Mouse (Mus musculus) stomach, embryonic 16.5 days (tissue): ENCODE measurements around the gene Dock1. TPM values are rescaled to one million over a fixed set of nuclear protein-coding genes. Genes with fewer than 3 reads are reported as not detected.

Experiments used
- ATAC-seq: fragments of 200-750 bp; cut with Nextera tagmentation; 2 replicates; pipeline ENCODE4 v1.8.0; 2017; ENCODE audit warnings: moderate number of reproducible peaks, moderate TSS enrichment; ENCODE audit not compliant: insufficient read depth, low FRiP score
- H3K27ac ChIP-seq: fragments of 300-500 bp; sonication (generic); 2 replicates; pipeline ENCODE4 v1.5.1; 2014; ENCODE audit warnings: low read length
- H3K27me3 ChIP-seq: fragments of 300-500 bp; sonication (generic); 2 replicates; pipeline ENCODE4 v1.6.1; 2014; ENCODE audit warnings: low read length, control low read depth, mixed read lengths; ENCODE audit not compliant: control insufficient read depth, insufficient read depth
- H3K36me3 ChIP-seq: fragments of 300-500 bp; sonication (generic); 2 replicates; pipeline ENCODE4 v1.6.1; 2014; ENCODE audit warnings: low read length; ENCODE audit not compliant: control insufficient read depth, insufficient read depth
- H3K4me1 ChIP-seq: fragments of 300-500 bp; sonication (generic); 2 replicates; pipeline ENCODE4 v1.6.1; 2014; ENCODE audit warnings: low read length, control low read depth, mixed read lengths; ENCODE audit not compliant: control insufficient read depth, insufficient read depth
- H3K4me2 ChIP-seq: fragments of 300-500 bp; sonication (generic); 2 replicates; pipeline ENCODE4 v1.6.1; 2014; ENCODE audit warnings: low read depth, low read length, mixed read lengths
- H3K4me3 ChIP-seq: fragments of 300-500 bp; sonication (generic); replicated peaks from 2 replicates; pipeline ENCODE4 v1.5.1; 2014; ENCODE audit warnings: mild to moderate bottlenecking, low read length
- H3K9ac ChIP-seq: fragments of 300-500 bp; sonication (generic); 2 replicates; pipeline ENCODE4 v1.6.1; 2014; ENCODE audit warnings: low read length
- H3K9me3 ChIP-seq: fragments of 300-500 bp; sonication (generic); replicated peaks from 2 replicates; pipeline ENCODE4 v1.6.1; 2016; ENCODE audit warnings: low read length, control low read depth; ENCODE audit not compliant: control insufficient read depth
- WGBS: fragments of 180-500 bp; shearing (Covaris S2); extraction: QIAGEN DNeasy Blood & Tissue Kit; methylation state at CpG from one replicate; pipeline ENCODE4 v1.1.7; 2014; 5-methylcytosine and 5-hydroxymethylcytosine counted together
- polyA plus RNA-seq: library from polyadenylated mRNA; unstranded; fragments of >200 nt; fragmentation: Nextera tagmentation; extraction: Ambion mirVana; gene quantifications from 2 replicates; pipeline ENCODE4 v1.2.1, GENCODE M21; 2015

The Dock1 gene
- polyA plus RNA-seq, 1 experiment from 2014 or later, result 31.3 TPM

GRCm38 (mm10) chr7:134779761-134780160, 109.3 kb downstream of the Dock1 start:
- no peak overlapping the region for H3K27ac ChIP-seq
- WGBS, result 93% methylated on average over 3 of the region's 3 CpGs
- no peaks in the 10 kb centered on the region for H3K4me1 ChIP-seq
- H3K27me3 ChIP-seq, result no peaks in the 10 kb centered on the region
- ATAC-seq, result no peak
- peaks cover 13% of the 10 kb centered on the region for H3K36me3 ChIP-seq
- no peaks in the 10 kb centered on the region for H3K9me3 ChIP-seq
- H3K9ac ChIP-seq, result no peak overlapping the region
- no peak overlapping the region for H3K4me2 ChIP-seq
- no peak overlapping the region for H3K4me3 ChIP-seq

GRCm38 (mm10) chr7:134787110-134787509, 116.7 kb downstream of the Dock1 start:
- no peak overlapping the region for H3K9ac ChIP-seq
- no peak for ATAC-seq
- H3K4me1 ChIP-seq, result no peaks in the 10 kb centered on the region
- no peak overlapping the region for H3K4me2 ChIP-seq
- H3K9me3 ChIP-seq, result no peaks in the 10 kb centered on the region
- no peak overlapping the region for H3K4me3 ChIP-seq
- H3K27me3 ChIP-seq, result no peaks in the 10 kb centered on the region
- peaks cover 6% of the 10 kb centered on the region; the same call in 1 of the 2 replicates for H3K36me3 ChIP-seq
- 79% methylated on average over 4 of the region's 4 CpGs for WGBS
- H3K27ac ChIP-seq, result no peak overlapping the region

GRCm38 (mm10) chr7:134794889-134795288, 124.4 kb downstream of the Dock1 start:
- Histone ChIP-seq H3K9ac (no peak overlapping the region), H3K4me2 (no peak overlapping the region), H3K27ac (no peak overlapping the region), H3K4me1 (no peaks in the 10 kb centered on the region), H3K4me3 (no peak overlapping the region), H3K36me3 (0 out of 2 replicates have a peak, but pooled peaks cover 3% of the 10 kb centered on the region), H3K9me3 (no peaks in the 10 kb centered on the region), H3K27me3 (no peaks in the 10 kb centered on the region)
- WGBS, result 90% methylated on average over 3 of the region's 3 CpGs
- no peak for ATAC-seq

- ATAC-seq, result no peak
- Histone ChIP-seq H3K9ac (no peak overlapping the region), H3K36me3 (peaks cover 10% of the 10 kb centered on the region; the same call in 1 of the 2 replicates), H3K4me1 (no peaks in the 10 kb centered on the region), H3K27me3 (no peaks in the 10 kb centered on the region), H3K4me3 (no peak overlapping the region), H3K9me3 (no peaks in the 10 kb centered on the region), H3K4me2 (no peak overlapping the region), H3K27ac (no peak overlapping the region)
- 74% methylated on average over 4 of the region's 4 CpGs for WGBS
Observed at GRCm38 (mm10) chr7:134800079-134800478, 129.6 kb downstream of the Dock1 start.

GRCm38 (mm10) chr7:134804422-134804821, 134.0 kb downstream of the Dock1 start:
- no peak overlapping the region for H3K9ac ChIP-seq
- no peak overlapping the region for H3K4me3 ChIP-seq
- H3K36me3 ChIP-seq, result peaks cover 10% of the 10 kb centered on the region; the same call in 1 of the 2 replicates
- no peak overlapping the region for H3K4me2 ChIP-seq
- H3K27ac ChIP-seq, result no peak overlapping the region
- no peaks in the 10 kb centered on the region for H3K27me3 ChIP-seq
- ATAC-seq, result no peak
- H3K9me3 ChIP-seq, result no peaks in the 10 kb centered on the region
- no peaks in the 10 kb centered on the region for H3K4me1 ChIP-seq
- WGBS, result 87% methylated on average over 4 of the region's 4 CpGs

DNA sequence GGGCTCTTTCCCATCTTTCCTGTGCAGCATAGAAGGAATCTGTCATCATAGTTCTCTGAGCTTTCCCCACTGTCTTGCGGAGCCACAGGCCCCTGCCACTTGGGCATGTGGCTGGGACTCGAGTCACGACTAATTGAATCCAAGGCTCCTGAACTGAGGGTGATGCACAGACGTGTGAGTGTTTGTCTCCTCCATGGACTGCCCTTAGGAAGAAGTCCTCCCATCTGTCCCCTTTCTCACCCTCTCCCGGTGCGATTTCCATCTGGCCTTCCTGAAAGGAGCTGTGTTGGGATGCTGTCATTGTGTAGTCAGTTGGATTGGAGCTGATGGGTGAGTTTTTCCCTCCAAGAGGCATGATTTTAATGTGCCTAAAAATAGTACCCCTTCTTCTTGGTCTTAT, 136.3 kb downstream of the Dock1 start:
- no peak for ATAC-seq
- Histone ChIP-seq H3K9ac (no peak overlapping the region), H3K27me3 (no peaks in the 10 kb centered on the region), H3K36me3 (peaks cover 10% of the 10 kb centered on the region; the same call in 1 of the 2 replicates), H3K4me1 (no peaks in the 10 kb centered on the region), H3K4me3 (no peak overlapping the region), H3K27ac (no peak overlapping the region), H3K9me3 (no peaks in the 10 kb centered on the region), H3K4me2 (no peak overlapping the region)
- 85% methylated on average over 6 of the region's 6 CpGs for WGBS

GRCm38 (mm10) chr7:134808406-134808805, 138.0 kb downstream of the Dock1 start:
- 96% methylated on average over 2 of the region's 2 CpGs for WGBS

DNA sequence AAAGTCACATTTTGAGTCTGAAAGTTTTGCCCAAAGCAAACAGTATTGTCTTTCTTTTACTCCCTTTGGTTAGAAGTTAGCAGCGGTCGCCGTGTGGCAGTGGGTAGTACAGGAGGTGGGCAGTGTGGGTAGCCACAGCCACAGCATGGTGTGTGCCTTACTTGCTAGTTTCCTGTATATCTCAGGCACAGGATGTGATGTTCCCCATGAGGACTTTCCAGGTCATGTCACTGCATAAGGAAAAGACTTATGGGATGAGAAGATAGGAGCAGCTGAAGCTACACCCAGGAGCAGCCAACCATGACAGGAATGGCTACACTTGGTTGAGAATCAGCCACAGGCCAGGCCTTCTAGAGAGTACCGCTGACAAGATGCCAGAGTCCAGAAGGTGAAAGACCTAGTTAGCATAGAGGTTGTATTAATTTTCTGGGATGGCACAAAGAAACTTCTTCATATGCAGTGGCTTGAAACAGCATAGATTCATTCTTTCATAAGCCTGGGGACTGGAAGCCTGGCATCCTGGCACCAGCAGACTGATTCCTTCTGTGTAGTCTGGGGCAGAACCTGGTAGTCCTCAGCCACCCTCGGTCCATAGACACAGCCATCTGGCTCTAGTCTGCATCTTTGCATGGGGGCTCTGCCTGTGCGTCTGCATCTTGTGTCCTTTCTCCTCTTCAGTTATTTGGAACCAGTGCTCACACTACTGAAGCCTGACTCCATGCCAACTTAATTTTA, 139.0 kb downstream of the Dock1 start:
- no peak for ATAC-seq
- H3K36me3 ChIP-seq, result peaks cover 3% of the 10 kb centered on the region; the same call in 1 of the 2 replicates

More at GRCm38 (mm10) chr7:134808406-134808805, 138.0 kb downstream of the Dock1 start:
- H3K4me3 ChIP-seq, result no peak overlapping the region
- H3K27ac ChIP-seq, result no peak overlapping the region
- H3K9ac ChIP-seq, result no peak overlapping the region
- H3K4me1 ChIP-seq, result no peaks in the 10 kb centered on the region
- no peak for ATAC-seq
- H3K36me3 ChIP-seq, result peaks cover 6% of the 10 kb centered on the region; the same call in 1 of the 2 replicates
- no peaks in the 10 kb centered on the region for H3K27me3 ChIP-seq
- H3K9me3 ChIP-seq, result no peaks in the 10 kb centered on the region
- H3K4me2 ChIP-seq, result no peak overlapping the region

DNA sequence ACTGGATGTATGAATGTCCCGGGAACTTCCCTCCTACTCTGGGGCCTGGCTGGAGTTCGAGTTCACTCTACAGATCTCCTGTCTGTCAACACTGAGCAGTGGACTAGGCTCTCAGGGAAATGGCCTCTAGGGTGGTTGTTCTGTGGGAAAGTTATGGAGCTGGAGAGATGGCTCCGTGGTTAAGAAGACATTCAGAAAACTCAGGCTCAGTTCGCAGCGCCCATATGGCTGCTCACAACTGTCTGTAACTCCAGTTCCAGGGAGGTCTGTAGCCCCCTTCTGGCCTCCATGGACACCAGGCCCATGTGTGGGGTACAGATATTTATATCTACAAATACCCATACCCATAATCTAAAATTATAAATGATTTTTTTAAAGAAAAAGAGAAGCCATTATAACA, 148.0 kb downstream of the Dock1 start:
- H3K4me1 ChIP-seq, result no peaks in the 10 kb centered on the region
- no peak overlapping the region for H3K9ac ChIP-seq
- H3K9me3 ChIP-seq, result no peaks in the 10 kb centered on the region
- no peak for ATAC-seq
- no peaks in the 10 kb centered on the region for H3K27me3 ChIP-seq
- no peak overlapping the region for H3K4me3 ChIP-seq
- no peak overlapping the region for H3K27ac ChIP-seq
- no peak overlapping the region for H3K4me2 ChIP-seq
- WGBS, result 93% methylated on average over 5 of the region's 5 CpGs
- no peaks in the 10 kb centered on the region for H3K36me3 ChIP-seq

More for the DNA sequence above, 139.0 kb downstream of the Dock1 start:
- no peak overlapping the region for H3K9ac ChIP-seq
- no peaks in the 10 kb centered on the region for H3K4me1 ChIP-seq
- H3K27ac ChIP-seq, result no peak overlapping the region
- no peak overlapping the region for H3K4me2 ChIP-seq
- H3K4me3 ChIP-seq, result no peak overlapping the region
- 88% methylated on average over 6 of the region's 6 CpGs for WGBS
- no peaks in the 10 kb centered on the region for H3K9me3 ChIP-seq
- no peaks in the 10 kb centered on the region for H3K27me3 ChIP-seq
